Mouse (Mus musculus): Measurements from ENCODE around the gene Dnah8. TPM values are rescaled to one million over a fixed set of nuclear protein-coding genes. Genes with fewer than 3 reads are reported as not detected.

The Dnah8 gene
- polyA plus RNA-seq, 1 experiment from 2014 or later: 4.1 TPM

DNA sequence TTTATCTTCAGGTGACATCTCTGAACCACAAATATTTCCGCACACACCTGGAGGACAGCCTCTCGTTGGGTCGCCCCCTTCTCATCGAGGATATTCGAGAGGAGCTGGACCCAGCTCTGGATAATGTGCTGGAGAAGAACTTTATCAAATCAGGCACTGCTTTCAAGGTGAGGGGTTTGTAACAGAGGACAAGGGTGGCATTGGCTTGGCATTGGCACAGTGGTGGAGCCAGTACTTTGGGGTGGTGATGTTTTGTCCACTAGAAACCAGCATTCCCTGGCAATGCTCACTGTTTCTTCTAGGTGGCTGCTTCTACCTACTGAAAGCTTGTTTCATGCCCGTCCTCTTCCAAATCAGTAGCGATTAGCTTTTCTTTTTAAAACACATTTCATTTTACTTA lies 166.7 kb downstream of the Dnah8 start:
- Histone ChIP-seq H3K27ac (replicated peaks; ENCODE audit: low read depth, low read length) (no peak overlapping the region), H3K27me3 (replicated peaks; ENCODE audit: control insufficient read depth, insufficient read depth, low read length) (no peaks in the 10 kb centered on the region), H3K4me1 (ENCODE audit: control insufficient read depth, insufficient read depth, low read length) (no peaks in the 10 kb centered on the region), H3K9me3 (ENCODE audit: control insufficient read depth, low read length) (no peaks in the 10 kb centered on the region), H3K4me2 (ENCODE audit: low read depth, low read length) (no peak overlapping the region), H3K36me3 (ENCODE audit: control insufficient read depth, insufficient read depth, low read length) (no peaks in the 10 kb centered on the region), H3K4me3 (ENCODE audit: low read depth, low read length) (no peak overlapping the region), H3K9ac (ENCODE audit: low read depth, low read length) (no peak overlapping the region)
- ATAC-seq (ENCODE audit: low read depth) (no peak), DNase-seq (ENCODE audit: low spot score) (no peak)
- 88% methylated on average over 7 of the region's 7 CpGs for WGBS

GRCm38 (mm10) chr17:30792396-30792795 lies 168.2 kb downstream of the Dnah8 start:
- WGBS: 85% methylated on average over 6 of the region's 6 CpGs
- Histone ChIP-seq H3K4me2 (ENCODE audit: low read depth, low read length) (no peak overlapping the region), H3K4me1 (ENCODE audit: control insufficient read depth, insufficient read depth, low read length) (no peaks in the 10 kb centered on the region), H3K4me3 (ENCODE audit: low read depth, low read length) (no peak overlapping the region), H3K36me3 (ENCODE audit: control insufficient read depth, insufficient read depth, low read length) (no peaks in the 10 kb centered on the region), H3K27me3 (replicated peaks; ENCODE audit: control insufficient read depth, insufficient read depth, low read length) (no peaks in the 10 kb centered on the region), H3K27ac (replicated peaks; ENCODE audit: low read depth, low read length) (no peak overlapping the region), H3K9ac (ENCODE audit: low read depth, low read length) (no peak overlapping the region), H3K9me3 (ENCODE audit: control insufficient read depth, low read length) (no peaks in the 10 kb centered on the region)
- no peak for DNase-seq (ENCODE audit: low spot score)
- no peak for ATAC-seq (ENCODE audit: low read depth)

- no peaks in the 10 kb centered on the region for H3K27me3 ChIP-seq (replicated peaks; ENCODE audit: control insufficient read depth, insufficient read depth, low read length)
- DNase-seq (ENCODE audit: low spot score): no peak
- WGBS: 77% methylated on average over 4 of the region's 4 CpGs
These were observed 172.5 kb downstream of the Dnah8 start for GRCm38 (mm10) chr17:30796616-30797015.

GRCm38 (mm10) chr17:30800261-30800985 lies 176.3 kb downstream of the Dnah8 start:
- Histone ChIP-seq H3K9me3 (ENCODE audit: control insufficient read depth, low read length) (no peaks in the 10 kb centered on the region), H3K4me1 (ENCODE audit: control insufficient read depth, insufficient read depth, low read length) (no peaks in the 10 kb centered on the region), H3K27ac (replicated peaks; ENCODE audit: low read depth, low read length) (no peak overlapping the region), H3K9ac (ENCODE audit: low read depth, low read length) (no peak overlapping the region), H3K4me3 (ENCODE audit: low read depth, low read length) (no peak overlapping the region), H3K4me2 (ENCODE audit: low read depth, low read length) (no peak overlapping the region), H3K27me3 (replicated peaks; ENCODE audit: control insufficient read depth, insufficient read depth, low read length) (no peaks in the 10 kb centered on the region), H3K36me3 (ENCODE audit: control insufficient read depth, insufficient read depth, low read length) (no peaks in the 10 kb centered on the region)
- DNase-seq (ENCODE audit: low spot score): no peak
- no peak for ATAC-seq (ENCODE audit: low read depth)
- 87% methylated on average over 19 of the region's 19 CpGs for WGBS

More at GRCm38 (mm10) chr17:30796616-30797015, 172.5 kb downstream of the Dnah8 start:
- H3K9ac ChIP-seq (ENCODE audit: low read depth, low read length): no peak overlapping the region
- H3K9me3 ChIP-seq (ENCODE audit: control insufficient read depth, low read length): no peaks in the 10 kb centered on the region
- no peaks in the 10 kb centered on the region for H3K4me1 ChIP-seq (ENCODE audit: control insufficient read depth, insufficient read depth, low read length)
- no peak for ATAC-seq (ENCODE audit: low read depth)
- H3K4me3 ChIP-seq (ENCODE audit: low read depth, low read length): no peak overlapping the region
- no peaks in the 10 kb centered on the region for H3K36me3 ChIP-seq (ENCODE audit: control insufficient read depth, insufficient read depth, low read length)
- no peak overlapping the region for H3K27ac ChIP-seq (replicated peaks; ENCODE audit: low read depth, low read length)
- no peak overlapping the region for H3K4me2 ChIP-seq (ENCODE audit: low read depth, low read length)

GRCm38 (mm10) chr17:30803668-30804067 lies 179.5 kb downstream of the Dnah8 start:
- Histone ChIP-seq H3K36me3 (ENCODE audit: control insufficient read depth, insufficient read depth, low read length) (no peaks in the 10 kb centered on the region), H3K4me2 (ENCODE audit: low read depth, low read length) (no peak overlapping the region), H3K27me3 (replicated peaks; ENCODE audit: control insufficient read depth, insufficient read depth, low read length) (no peaks in the 10 kb centered on the region), H3K27ac (replicated peaks; ENCODE audit: low read depth, low read length) (no peak overlapping the region), H3K4me3 (ENCODE audit: low read depth, low read length) (no peak overlapping the region), H3K4me1 (ENCODE audit: control insufficient read depth, insufficient read depth, low read length) (no peaks in the 10 kb centered on the region), H3K9me3 (ENCODE audit: control insufficient read depth, low read length) (no peaks in the 10 kb centered on the region), H3K9ac (ENCODE audit: low read depth, low read length) (no peak overlapping the region)
- 96% methylated on average over 9 of the region's 9 CpGs for WGBS
- DNase-seq (ENCODE audit: low spot score): no peak
- no peak for ATAC-seq (ENCODE audit: low read depth)

- H3K4me2 ChIP-seq (ENCODE audit: low read depth, low read length): no peak overlapping the region
- no peaks in the 10 kb centered on the region for H3K36me3 ChIP-seq (ENCODE audit: control insufficient read depth, insufficient read depth, low read length)
- no peak overlapping the region for H3K4me3 ChIP-seq (ENCODE audit: low read depth, low read length)
- H3K27me3 ChIP-seq (replicated peaks; ENCODE audit: control insufficient read depth, insufficient read depth, low read length): no peaks in the 10 kb centered on the region
- DNase-seq (ENCODE audit: low spot score): no peak
- WGBS: 52% methylated on average over 8 of the region's 8 CpGs
- H3K9ac ChIP-seq (ENCODE audit: low read depth, low read length): no peak overlapping the region; the same call in 1 of the 2 replicates
- no peaks in the 10 kb centered on the region for H3K9me3 ChIP-seq (ENCODE audit: control insufficient read depth, low read length)
- H3K27ac ChIP-seq (replicated peaks; ENCODE audit: low read depth, low read length): no peak overlapping the region
- no peak for ATAC-seq (ENCODE audit: low read depth)
- no peaks in the 10 kb centered on the region for H3K4me1 ChIP-seq (ENCODE audit: control insufficient read depth, insufficient read depth, low read length)
These were observed 180.8 kb downstream of the Dnah8 start for GRCm38 (mm10) chr17:30804955-30805354.

DNA sequence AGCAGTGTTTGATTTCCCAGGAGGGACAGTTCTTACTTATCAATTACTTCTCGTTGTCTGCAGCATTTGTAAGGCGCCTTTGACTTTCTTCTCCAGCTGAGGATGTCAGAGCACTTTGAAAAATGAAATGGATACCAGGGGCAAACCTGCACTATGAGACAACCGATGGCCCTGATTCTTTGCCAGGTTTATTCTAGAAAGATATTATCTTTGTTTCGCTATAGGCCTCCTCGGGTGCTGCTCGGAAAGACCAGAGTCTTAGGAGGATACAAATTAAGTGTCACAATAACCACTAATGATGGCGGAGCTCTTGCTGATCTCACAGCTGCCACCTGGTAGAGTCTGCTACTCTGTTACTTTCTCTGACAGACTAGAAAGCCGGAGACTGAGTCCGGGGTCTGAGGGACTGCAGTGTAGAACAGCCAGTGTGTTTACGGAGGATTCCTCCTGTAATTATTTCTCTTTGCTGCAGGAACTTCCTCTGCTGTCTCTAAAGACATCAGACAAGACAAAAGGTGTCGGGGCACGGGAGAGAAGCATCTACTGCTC lies 181.4 kb downstream of the Dnah8 start:
- Histone ChIP-seq H3K27me3 (replicated peaks; ENCODE audit: control insufficient read depth, insufficient read depth, low read length) (no peaks in the 10 kb centered on the region), H3K9ac (ENCODE audit: low read depth, low read length) (no peak overlapping the region), H3K36me3 (ENCODE audit: control insufficient read depth, insufficient read depth, low read length) (no peaks in the 10 kb centered on the region), H3K27ac (replicated peaks; ENCODE audit: low read depth, low read length) (no peak overlapping the region), H3K4me3 (ENCODE audit: low read depth, low read length) (no peak overlapping the region), H3K4me2 (ENCODE audit: low read depth, low read length) (no peak overlapping the region), H3K9me3 (ENCODE audit: control insufficient read depth, low read length) (no peaks in the 10 kb centered on the region), H3K4me1 (ENCODE audit: control insufficient read depth, insufficient read depth, low read length) (no peaks in the 10 kb centered on the region)
- WGBS: 33% methylated on average over 12 of the region's 12 CpGs
- no peak for ATAC-seq (ENCODE audit: low read depth)
- DNase-seq (ENCODE audit: low spot score): no peak

DNA sequence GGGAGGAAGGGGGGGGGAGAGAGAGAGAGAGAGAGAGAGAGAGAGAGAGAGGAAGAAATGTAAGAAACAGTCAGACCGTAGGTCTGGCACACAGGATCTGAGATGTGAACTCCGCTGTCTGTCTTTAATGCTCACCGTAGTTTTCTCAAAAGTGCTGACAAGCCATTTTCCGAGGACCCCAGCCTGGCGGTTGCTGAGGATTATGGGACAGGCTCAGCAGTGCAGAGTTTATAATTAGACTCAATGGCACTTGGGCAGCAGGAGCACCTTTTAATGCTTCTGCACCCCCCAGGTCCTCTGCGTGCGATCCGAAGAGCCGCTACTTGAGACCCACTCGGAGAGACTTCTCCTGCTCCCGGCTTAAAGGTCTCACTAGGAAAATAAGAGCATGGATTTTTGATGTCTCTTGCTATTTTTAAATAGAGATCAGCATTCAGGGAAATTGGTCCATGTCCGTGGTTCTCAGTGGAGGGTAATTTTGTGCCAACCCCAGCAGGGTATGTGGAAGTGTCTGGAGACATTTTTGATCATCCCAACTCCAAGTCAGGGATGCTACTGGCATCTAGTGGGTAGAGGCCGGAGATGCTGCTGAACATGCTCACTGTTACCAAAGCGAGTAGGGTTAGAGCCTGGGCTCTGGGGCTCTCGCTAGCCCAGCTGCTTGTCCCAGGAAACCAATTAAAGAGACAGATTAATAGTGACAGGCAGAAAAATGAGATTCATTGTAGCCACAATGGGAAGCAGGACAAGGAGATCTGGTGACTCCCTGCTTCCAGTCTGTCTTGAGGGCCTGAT lies 184.9 kb downstream of the Dnah8 start:
- peak; percentile 29 for DNase-seq (ENCODE audit: low spot score)
- Histone ChIP-seq H3K4me2 (ENCODE audit: low read depth, low read length) (no peak overlapping the region), H3K9ac (ENCODE audit: low read depth, low read length) (no peak overlapping the region), H3K4me1 (ENCODE audit: control insufficient read depth, insufficient read depth, low read length) (no peaks in the 10 kb centered on the region), H3K9me3 (ENCODE audit: control insufficient read depth, low read length) (no peaks in the 10 kb centered on the region), H3K27me3 (replicated peaks; ENCODE audit: control insufficient read depth, insufficient read depth, low read length) (no peaks in the 10 kb centered on the region), H3K36me3 (ENCODE audit: control insufficient read depth, insufficient read depth, low read length) (no peaks in the 10 kb centered on the region), H3K27ac (replicated peaks; ENCODE audit: low read depth, low read length) (no peak overlapping the region), H3K4me3 (ENCODE audit: low read depth, low read length) (no peak overlapping the region)
- WGBS: 65% methylated on average over 15 of the region's 15 CpGs
- no peak for ATAC-seq (ENCODE audit: low read depth)
